ENCODE assay signal across 8 mouse cellular contexts in the genomic region with DNA sequence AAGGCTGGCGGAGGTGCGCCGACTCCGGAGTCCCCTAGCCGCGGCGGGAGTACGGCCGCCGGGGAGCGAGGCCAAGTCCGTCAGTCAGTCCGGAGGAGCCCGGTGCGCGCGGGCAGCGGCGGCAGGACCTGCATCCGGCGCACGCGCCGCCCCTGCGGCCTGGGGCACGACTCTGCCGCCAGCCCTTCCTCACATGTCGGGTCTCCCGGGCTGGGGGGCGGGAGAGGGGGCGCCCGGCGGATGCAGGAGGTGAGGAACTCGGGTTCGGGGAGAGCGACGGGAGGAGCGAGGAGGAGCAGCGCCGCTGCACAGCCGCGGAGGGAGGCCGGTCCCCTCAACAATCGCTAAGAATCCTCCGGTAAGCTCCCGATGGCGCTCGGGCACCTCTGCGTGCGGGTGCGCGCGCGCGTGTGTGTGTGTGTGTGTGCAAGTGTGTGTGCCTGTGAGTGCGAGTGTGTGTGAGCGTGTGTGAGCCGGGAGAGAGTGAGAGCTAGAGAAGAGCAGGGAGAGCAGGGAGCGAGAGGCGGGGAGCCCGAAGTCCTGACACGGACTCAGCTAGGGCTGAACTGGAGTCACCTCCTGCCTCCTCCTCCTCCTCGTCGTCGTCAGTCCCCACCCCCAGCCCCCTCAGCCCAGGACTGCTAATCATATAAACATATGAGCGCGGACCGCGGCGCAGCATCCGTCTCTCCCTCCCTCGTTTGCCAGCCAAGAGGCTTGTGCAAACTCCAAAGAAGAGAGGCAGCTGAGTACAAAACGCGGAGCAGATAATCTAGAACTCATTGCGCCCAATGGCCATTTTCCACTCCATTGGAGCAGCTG. TPM values are rescaled to one million over a fixed set of nuclear protein-coding genes. Genes with fewer than 3 reads are reported as not detected.
DNase-seq lines count a peak whose midpoint lies in the region; ATAC-seq and TF ChIP-seq lines count a peak whose summit lies in the region.

No protein-coding gene starts in this region.

- no peaks in the 10 kb centered on the region for H3K27me3 ChIP-seq in hindbrain, embryonic 10.5 days (ENCODE audit: insufficient read depth, poor library complexity, severe bottlenecking)
- H3K27me3 ChIP-seq in lung, postnatal 0 days (replicated peaks; ENCODE audit: insufficient read depth, low read length) = no peaks in the 10 kb centered on the region

- peak; percentile 87 for ATAC-seq in lung, postnatal 0 days

- H3K27ac ChIP-seq in ES-E14 (ENCODE audit: insufficient read depth, low read depth, low read length, poor library complexity, severe bottlenecking) = peak overlapping the region; percentile 64
- H3K27ac ChIP-seq in hindbrain, embryonic 10.5 days = peak overlapping the region; percentile 99
- peak overlapping the region; percentile 95 for H3K27ac ChIP-seq in lung, postnatal 0 days (ENCODE audit: low read length)

- H3K4me3 ChIP-seq in ES-E14 (ENCODE audit: insufficient read depth in 1 of 2, low read depth in 1 of 2, low read length in 2 of 2, poor library complexity in 1 of 2, severe bottlenecking in 1 of 2) = peak overlapping the region; percentile 69 to 93
- peak overlapping the region; percentile 97 for H3K4me3 ChIP-seq in hindbrain, embryonic 10.5 days
- peak overlapping the region; percentile 91 for H3K4me3 ChIP-seq in lung, postnatal 0 days (ENCODE audit: low read depth, low read length)

- H3K4me1 ChIP-seq in ES-E14 (ENCODE audit: control insufficient read depth in 2 of 2, insufficient read depth in 2 of 2, low read length in 2 of 2, poor library complexity in 1 of 2) = peaks cover 0 to 2% of the 10 kb centered on the region in 2 experiments; a peak in 2 of 4 replicates
- H3K4me1 ChIP-seq in hindbrain, embryonic 10.5 days (replicated peaks) = peaks cover 36% of the 10 kb centered on the region
- no peaks in the 10 kb centered on the region; the same call in 1 of the 2 replicates for H3K4me1 ChIP-seq in lung, postnatal 0 days (ENCODE audit: insufficient read depth, low read depth, low read length)

- no peaks in the 10 kb centered on the region for H3K9me3 ChIP-seq in ES-E14 (ENCODE audit: control insufficient read depth, insufficient read depth, low read depth, low read length)
- no peaks in the 10 kb centered on the region for H3K9me3 ChIP-seq in hindbrain, embryonic 10.5 days
- H3K9me3 ChIP-seq in lung, postnatal 0 days (ENCODE audit: low read length) = no peaks in the 10 kb centered on the region

- DNase-seq in ES-E14 (ENCODE audit: low read depth, low spot score) = peak; percentile 65
- DNase-seq in cerebellum, postnatal 10 days = peak; percentile 86 to 93
- peak; percentile 77 to 78 for DNase-seq in frontal cortex, postnatal 10 days (ENCODE audit: low spot score in 2 of 2)
- DNase-seq in hindbrain, embryonic 10.5 days (ENCODE audit: low spot score) = peak; percentile 94
- DNase-seq in layer of hippocampus, postnatal 10 days (ENCODE audit: low spot score in 2 of 2) = peak; percentile 74 to 86
- DNase-seq in lung, postnatal 0 days (ENCODE audit: low spot score) = peak; percentile 96
- peak; percentile 70 for DNase-seq in ovary, postnatal 14 days (ENCODE audit: low spot score)
- peak; percentile 14 to 29 for DNase-seq in thymus, postnatal 36 days

- no peaks in the 10 kb centered on the region; the same call in 1 of the 2 replicates for H3K36me3 ChIP-seq in ES-E14 (ENCODE audit: control insufficient read depth, insufficient read depth, low read length, poor library complexity, severe bottlenecking)
- no peaks in the 10 kb centered on the region for H3K36me3 ChIP-seq in hindbrain, embryonic 10.5 days
- H3K36me3 ChIP-seq in lung, postnatal 0 days (ENCODE audit: insufficient read depth, low read length) = no peaks in the 10 kb centered on the region

- WGBS in hindbrain, embryonic 10.5 days = under 1% methylated on average over 75 of the region's 75 CpGs
- under 1% methylated on average over 56 of the region's 75 CpGs for WGBS in lung, postnatal 0 days

- 0 out of 2 replicates have a peak, but pooled peaks have one; percentile 43 for TF ChIP-seq EP300 in lung, postnatal 0 days (IDR thresholded peaks at IDR 0.05)

- in situ Hi-C loops in ES-E14 (cut with MboI; ENCODE audit: low sequenced_read_pairs in 2 of 2, unreplicated experiment in 2 of 2) = no loop called here

- H3K9ac ChIP-seq in ES-E14 (ENCODE audit: insufficient read depth, low read depth, low read length, poor library complexity, severe bottlenecking) = peak overlapping the region; percentile 85
- peak overlapping the region; percentile 82 for H3K9ac ChIP-seq in lung, postnatal 0 days (replicated peaks; ENCODE audit: low read depth)

- TF ChIP-seq CTCF in lung, postnatal 0 days (IDR thresholded peaks at IDR 0.05) = 0 out of 2 replicates have a peak, but pooled peaks have one; percentile 8

- H3K4me2 ChIP-seq in lung, postnatal 0 days (replicated peaks; ENCODE audit: low read depth, low read length) = peak overlapping the region; percentile 87

TF ChIP-seq in ES-E14, 5 proteins besides CTCF, POLR2A, EP300 and RAD21:
- no peak for TF ChIP-seq CHD2 (IDR thresholded peaks at IDR 0.05; ENCODE audit: low read depth, low read length)
- TF ChIP-seq HCFC1 (IDR thresholded peaks at IDR 0.05; ENCODE audit: borderline replicate concordance, insufficient read depth, low read length) = no peak
- no peak for TF ChIP-seq MAFK (IDR thresholded peaks at IDR 0.05; ENCODE audit: insufficient read depth, low read depth, low read length)
- TF ChIP-seq ZNF384 (IDR thresholded peaks at IDR 0.05; ENCODE audit: low read depth, low read length) = no peak
- TF ChIP-seq ZC3H11A (IDR thresholded peaks at IDR 0.05; ENCODE audit: borderline replicate concordance, low read depth, low read length) = no peak

RNA-seq across cellular contexts. Expression of a gene that starts 1.1 kb away (rescaled TPM):
- total RNA-seq in ES-E14 (2012; rRNA removed) = 29.9 and 36.6 TPM in 2 replicates
- polyA plus RNA-seq in hindbrain, embryonic 10.5 days (2016; fragmentation: Nextera tagmentation; extraction: Ambion mirVana) = 64.4 and 64.6 TPM in 2 replicates
- 100 to 1,000 TPM in 1 of 2 experiments, 10 to 100 TPM in 1; 92.4 to 107 TPM for total RNA-seq in layer of hippocampus, postnatal 10 days (2021)
- polyA plus RNA-seq in lung, postnatal 0 days (2015; fragmentation: Nextera tagmentation; extraction: Ambion mirVana) = 46.3 and 56.4 TPM in 2 replicates

Comparison
In these comparisons a context has a peak if more than half of its experiments do, and no peak if none do; other contexts are left out.
1. Peak in every context shown above with its lines: DNase-seq, ATAC-seq, H3K4me3 ChIP-seq and H3K27ac ChIP-seq.
2. DNase-seq: peak in every context shown above with its lines; median percentile 96 in lung, postnatal 0 days; 94 in hindbrain, embryonic 10.5 days; 90 in cerebellum, postnatal 10 days; 80 in layer of hippocampus, postnatal 10 days; 78 in frontal cortex, postnatal 10 days; 70 in ovary, postnatal 14 days; 65 in ES-E14; 22 in thymus, postnatal 36 days.